Mouse (Mus musculus): ENCODE data around the gene Scgb1b7.
"Not testable (repeated sequence)": the region's sequence is repeated elsewhere in the genome, so short reads cannot be mapped to it uniquely, and the experiment has no call there.

The Scgb1b7 gene

DNA sequence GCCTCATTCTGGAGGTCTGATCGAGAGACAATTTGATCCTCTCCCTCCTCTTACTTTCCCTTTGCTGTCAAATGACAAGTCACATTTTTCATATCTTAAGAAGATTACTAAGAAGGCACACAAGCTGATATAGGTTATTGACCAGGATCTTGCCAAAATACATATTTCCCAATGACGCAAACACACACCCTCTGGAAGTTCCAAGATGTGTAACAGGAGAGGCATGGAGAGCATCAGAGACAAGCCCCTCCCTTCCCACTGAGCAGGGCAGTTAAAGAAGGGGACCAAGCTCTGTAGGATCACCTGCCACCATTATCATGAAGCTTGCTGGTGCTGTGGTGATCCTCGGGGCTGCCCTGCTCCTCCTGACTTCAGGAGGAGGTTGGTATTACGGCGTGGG is at the start of gene Scgb1b7:
Scgb1b7 (plus strand) TSS at position 301 of the 400 bp plus-strand sequence.
- DNase-seq: not testable (repeated sequence)

DNA sequence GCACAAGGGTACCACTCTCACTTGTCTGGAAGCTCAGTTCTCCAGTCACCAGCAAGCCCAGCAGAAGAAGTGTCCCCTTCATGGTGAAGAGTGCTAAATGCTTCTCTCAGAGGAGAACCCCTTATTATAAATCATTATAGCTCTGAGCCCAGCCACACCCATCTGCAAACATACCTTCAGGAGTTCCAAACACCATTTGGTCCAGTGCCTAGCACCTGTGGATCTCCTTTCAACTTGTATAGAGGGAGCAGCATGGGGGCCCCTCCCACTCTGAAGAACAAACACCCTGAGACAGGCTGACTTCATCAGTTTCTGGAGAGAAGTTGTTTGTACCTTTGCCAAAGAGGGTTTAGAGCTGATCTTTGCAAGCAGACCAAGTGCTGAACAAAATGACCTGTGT is 6.8 kb upstream of the Scgb1b7 start, which contains the start of gene Scgb2b7:
Scgb2b7 (minus strand) TSS at position 101 of the 400 bp plus-strand sequence.
- DNase-seq: not testable (repeated sequence)
